Mouse (Mus musculus) frontal cortex, postnatal 36 days (tissue): ENCODE data around the gene Runx1.

Source experiments
- DNase-seq, 2 experiments: peaks; one replicate each; pipeline ENCODE4 v3.0.0; 2022; ENCODE audit warnings: low spot score in 2 of 2

Runx1 gene

GRCm38 (mm10) chr16:92698612-92698998 is 127.3 kb downstream of the Runx1 start:
- DNase-seq = peak; percentile 82 to 85

GRCm38 (mm10) chr16:92697737-92698611 is 128.0 kb downstream of the Runx1 start:
- no peak for DNase-seq

- DNase-seq = peak in 1 of 2 experiments; percentile 30
Measured at GRCm38 (mm10) chr16:92697227-92697736, 128.7 kb downstream of the Runx1 start.

- peak in 1 of 2 experiments; percentile 19 for DNase-seq
Measured at GRCm38 (mm10) chr16:92696411-92697015, 129.4 kb downstream of the Runx1 start.

- no peak for DNase-seq
Measured at GRCm38 (mm10) chr16:92695981-92696380, 130.0 kb downstream of the Runx1 start.

- DNase-seq = peak in 1 of 2 experiments; percentile 27
Measured at GRCm38 (mm10) chr16:92695200-92695921, 130.6 kb downstream of the Runx1 start.

GRCm38 (mm10) chr16:92694496-92695106 is 131.3 kb downstream of the Runx1 start:
- no peak for DNase-seq

- no peak for DNase-seq
Measured at GRCm38 (mm10) chr16:92690759-92691158, 135.2 kb downstream of the Runx1 start.

- no peak for DNase-seq
Measured at GRCm38 (mm10) chr16:92688941-92689340, 137.0 kb downstream of the Runx1 start.

GRCm38 (mm10) chr16:92686978-92687377 is 139.0 kb downstream of the Runx1 start:
- no peak for DNase-seq

GRCm38 (mm10) chr16:92685766-92686315 is 140.1 kb downstream of the Runx1 start:
- DNase-seq = no peak

- DNase-seq = no peak
Measured at GRCm38 (mm10) chr16:92684423-92685211, 141.3 kb downstream of the Runx1 start.

GRCm38 (mm10) chr16:92676630-92677029 is 149.3 kb downstream of the Runx1 start:
- no peak for DNase-seq

- no peak for DNase-seq
Measured at GRCm38 (mm10) chr16:92675677-92676076, 150.3 kb downstream of the Runx1 start.

- no peak for DNase-seq
Measured at GRCm38 (mm10) chr16:92674916-92675450, 151.0 kb downstream of the Runx1 start.

- no peak for DNase-seq
Measured at GRCm38 (mm10) chr16:92674121-92674816, 151.7 kb downstream of the Runx1 start.

- DNase-seq = no peak
Measured at GRCm38 (mm10) chr16:92668807-92669206, 157.1 kb downstream of the Runx1 start.

- DNase-seq = no peak
Measured at GRCm38 (mm10) chr16:92661757-92662156, 164.2 kb downstream of the Runx1 start.

- no peak for DNase-seq
Measured at GRCm38 (mm10) chr16:92656750-92657149, 169.2 kb downstream of the Runx1 start.
